Mouse (Mus musculus): ENCODE measurements at regions not wholly inside any gene's neighbourhood (a gene's known extent, or its start where the extent isn't known, plus 50 kb on each side); places are given as distances from the start of the nearest gene placed in this dataset.

- no peak overlapping the region for H3K9ac ChIP-seq
- H3K4me2 ChIP-seq: no peak overlapping the region
- H3K9me3 ChIP-seq: no peaks in the 10 kb centered on the region
- H3K27me3 ChIP-seq: no peaks in the 10 kb centered on the region
- no peaks in the 10 kb centered on the region for H3K36me3 ChIP-seq
- ATAC-seq (ENCODE audit: low FRiP score): no peak
- 87% methylated on average over 4 of the region's 4 CpGs for WGBS
- no peaks in the 10 kb centered on the region for H3K4me1 ChIP-seq (replicated peaks)
- H3K27ac ChIP-seq: no peak overlapping the region
- no peak overlapping the region for H3K4me3 ChIP-seq
Measured at GRCm38 (mm10) chr17:14610791-14611522, 83.1 kb downstream of the Thbs2 start.

GRCm38 (mm10) chr17:14608845-14609244 lies 85.2 kb downstream of the Thbs2 start:
- no peaks in the 10 kb centered on the region for H3K4me1 ChIP-seq (replicated peaks)
- H3K4me2 ChIP-seq: no peak overlapping the region
- H3K27me3 ChIP-seq: no peaks in the 10 kb centered on the region
- no peak overlapping the region for H3K4me3 ChIP-seq
- H3K9ac ChIP-seq: no peak overlapping the region
- ATAC-seq (ENCODE audit: low FRiP score): no peak
- 82% methylated on average over 4 of the region's 4 CpGs for WGBS
- no peak overlapping the region for H3K27ac ChIP-seq
- H3K9me3 ChIP-seq: no peaks in the 10 kb centered on the region
- no peaks in the 10 kb centered on the region for H3K36me3 ChIP-seq

GRCm38 (mm10) chr17:14606356-14606989 lies 87.6 kb downstream of the Thbs2 start:
- no peak for ATAC-seq (ENCODE audit: low FRiP score)

GRCm38 (mm10) chr17:14599681-14600080 lies 94.4 kb downstream of the Thbs2 start:
- Histone ChIP-seq H3K27me3 (no peaks in the 10 kb centered on the region), H3K4me1 (replicated peaks) (no peaks in the 10 kb centered on the region), H3K27ac (no peak overlapping the region), H3K4me3 (no peak overlapping the region), H3K9ac (no peak overlapping the region), H3K4me2 (no peak overlapping the region), H3K9me3 (no peaks in the 10 kb centered on the region), H3K36me3 (no peaks in the 10 kb centered on the region)
- no peak for ATAC-seq (ENCODE audit: low FRiP score)
- WGBS: 85% methylated on average over 10 of the region's 10 CpGs

More at GRCm38 (mm10) chr17:14606356-14606989, 87.6 kb downstream of the Thbs2 start:
- H3K27ac ChIP-seq: no peak overlapping the region
- no peaks in the 10 kb centered on the region for H3K4me1 ChIP-seq (replicated peaks)
- no peak overlapping the region for H3K4me3 ChIP-seq
- WGBS: 77% methylated on average over 5 of the region's 5 CpGs
- no peaks in the 10 kb centered on the region for H3K27me3 ChIP-seq
- H3K4me2 ChIP-seq: no peak overlapping the region
- H3K36me3 ChIP-seq: no peaks in the 10 kb centered on the region
- H3K9ac ChIP-seq: no peak overlapping the region
- H3K9me3 ChIP-seq: no peaks in the 10 kb centered on the region

- H3K4me3 ChIP-seq: no peak overlapping the region
- no peaks in the 10 kb centered on the region for H3K36me3 ChIP-seq
- no peak overlapping the region for H3K27ac ChIP-seq
- no peak overlapping the region for H3K9ac ChIP-seq
- no peaks in the 10 kb centered on the region for H3K27me3 ChIP-seq
- H3K4me1 ChIP-seq (replicated peaks): no peaks in the 10 kb centered on the region
- WGBS: 96% methylated on average over 7 of the region's 7 CpGs
- ATAC-seq (ENCODE audit: low FRiP score): no peak
- no peak overlapping the region for H3K4me2 ChIP-seq
- no peaks in the 10 kb centered on the region for H3K9me3 ChIP-seq
Measured at GRCm38 (mm10) chr17:14596470-14596869, 97.6 kb downstream of the Thbs2 start.

GRCm38 (mm10) chr17:14595525-14595924 lies 98.5 kb downstream of the Thbs2 start:
- Histone ChIP-seq H3K27ac (no peak overlapping the region), H3K4me3 (no peak overlapping the region), H3K9me3 (no peaks in the 10 kb centered on the region), H3K36me3 (no peaks in the 10 kb centered on the region), H3K4me1 (replicated peaks) (no peaks in the 10 kb centered on the region), H3K9ac (no peak overlapping the region), H3K4me2 (no peak overlapping the region), H3K27me3 (no peaks in the 10 kb centered on the region)
- ATAC-seq (ENCODE audit: low FRiP score): no peak
- 84% methylated on average over 7 of the region's 7 CpGs for WGBS

- Histone ChIP-seq H3K4me1 (replicated peaks) (no peaks in the 10 kb centered on the region), H3K27ac (no peak overlapping the region), H3K9ac (no peak overlapping the region), H3K4me3 (no peak overlapping the region), H3K36me3 (no peaks in the 10 kb centered on the region), H3K9me3 (no peaks in the 10 kb centered on the region), H3K4me2 (no peak overlapping the region), H3K27me3 (no peaks in the 10 kb centered on the region)
- no peak for ATAC-seq (ENCODE audit: low FRiP score)
- 89% methylated on average over 12 of the region's 12 CpGs for WGBS
Measured at GRCm38 (mm10) chr17:14588086-14588817, 105.8 kb downstream of the Thbs2 start.

- ATAC-seq (ENCODE audit: low FRiP score): no peak
- WGBS: 80% methylated on average over 3 of the region's 3 CpGs
- Histone ChIP-seq H3K4me2 (no peak overlapping the region), H3K27ac (no peak overlapping the region), H3K36me3 (no peaks in the 10 kb centered on the region), H3K27me3 (no peaks in the 10 kb centered on the region), H3K9ac (no peak overlapping the region), H3K9me3 (no peaks in the 10 kb centered on the region), H3K4me1 (replicated peaks) (no peaks in the 10 kb centered on the region), H3K4me3 (no peak overlapping the region)
Measured at GRCm38 (mm10) chr17:14579671-14580070, 114.4 kb downstream of the Thbs2 start.

- ATAC-seq (ENCODE audit: low FRiP score): no peak
- H3K36me3 ChIP-seq: no peaks in the 10 kb centered on the region
- H3K9me3 ChIP-seq: no peaks in the 10 kb centered on the region
- H3K4me3 ChIP-seq: no peak overlapping the region
- no peak overlapping the region for H3K9ac ChIP-seq
- H3K27ac ChIP-seq: no peak overlapping the region
- no peak overlapping the region for H3K4me2 ChIP-seq
- no peaks in the 10 kb centered on the region for H3K4me1 ChIP-seq (replicated peaks)
- H3K27me3 ChIP-seq: no peaks in the 10 kb centered on the region
- 94% methylated on average over 1 of the region's 1 CpGs for WGBS
Measured at GRCm38 (mm10) chr17:14578721-14579120, 115.3 kb downstream of the Thbs2 start.

GRCm38 (mm10) chr17:14578194-14578593 lies 115.8 kb downstream of the Thbs2 start:
- H3K27ac ChIP-seq: no peak overlapping the region
- H3K36me3 ChIP-seq: no peaks in the 10 kb centered on the region
- ATAC-seq (ENCODE audit: low FRiP score): no peak
- H3K9me3 ChIP-seq: no peaks in the 10 kb centered on the region
- no peak overlapping the region for H3K4me3 ChIP-seq
- H3K4me1 ChIP-seq (replicated peaks): no peaks in the 10 kb centered on the region
- H3K27me3 ChIP-seq: no peaks in the 10 kb centered on the region
- H3K4me2 ChIP-seq: no peak overlapping the region
- no peak overlapping the region for H3K9ac ChIP-seq
- WGBS: 69% methylated on average over 3 of the region's 3 CpGs

- no peak for ATAC-seq (ENCODE audit: low FRiP score)
- no peak overlapping the region for H3K4me2 ChIP-seq
- 88% methylated on average over 2 of the region's 2 CpGs for WGBS
Measured at GRCm38 (mm10) chr17:14576159-14576558, 117.9 kb downstream of the Thbs2 start.

GRCm38 (mm10) chr17:14571143-14571542 lies 122.9 kb downstream of the Thbs2 start:
- H3K9me3 ChIP-seq: no peaks in the 10 kb centered on the region
- no peak overlapping the region for H3K4me2 ChIP-seq
- H3K27me3 ChIP-seq: no peaks in the 10 kb centered on the region
- 91% methylated on average over 7 of the region's 7 CpGs for WGBS
- no peaks in the 10 kb centered on the region for H3K4me1 ChIP-seq (replicated peaks)
- no peak for ATAC-seq (ENCODE audit: low FRiP score)
- no peak overlapping the region for H3K27ac ChIP-seq
- H3K9ac ChIP-seq: no peak overlapping the region
- H3K36me3 ChIP-seq: no peaks in the 10 kb centered on the region
- no peak overlapping the region for H3K4me3 ChIP-seq

More at GRCm38 (mm10) chr17:14576159-14576558, 117.9 kb downstream of the Thbs2 start:
- Histone ChIP-seq H3K9ac (no peak overlapping the region), H3K27me3 (no peaks in the 10 kb centered on the region), H3K27ac (no peak overlapping the region), H3K36me3 (no peaks in the 10 kb centered on the region), H3K4me3 (no peak overlapping the region), H3K4me1 (replicated peaks) (no peaks in the 10 kb centered on the region), H3K9me3 (no peaks in the 10 kb centered on the region)

Data from hindbrain, embryonic 13.5 days (tissue).